Comparison of ENCODE assay signal across 9 mouse cellular contexts in the genomic region with DNA sequence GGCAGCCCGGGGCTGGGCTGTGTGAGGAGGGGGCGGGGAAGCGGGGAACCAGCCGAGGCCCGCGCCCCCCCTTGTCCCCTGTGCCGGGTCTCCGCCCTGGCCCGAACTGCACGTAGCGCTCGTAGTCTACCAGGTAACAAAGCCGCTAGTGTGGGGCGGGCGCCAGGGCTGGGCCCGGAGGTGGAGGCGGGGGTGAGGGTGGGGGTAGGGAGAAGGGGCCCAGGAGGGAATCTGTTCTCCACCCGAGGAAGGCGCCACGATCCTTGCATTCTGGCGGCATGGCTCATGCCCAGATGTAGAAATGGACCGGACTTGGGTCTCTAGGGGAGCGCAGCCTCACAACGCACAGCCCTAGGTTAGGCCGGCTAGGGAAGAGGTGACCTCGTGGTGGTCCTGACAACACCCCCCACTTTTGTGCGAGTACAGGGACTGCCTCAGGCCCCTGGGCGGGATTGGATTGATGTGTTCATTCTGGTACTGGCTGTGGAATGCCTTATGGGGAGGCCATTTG. TPM values are rescaled to one million over a fixed set of nuclear protein-coding genes. Genes with fewer than 3 reads are reported as not detected.
A peak's percentile ranks its signal among the peaks of the same experiment; 100 is the strongest.
DNase-seq lines count a peak whose midpoint lies in the region; ATAC-seq and TF ChIP-seq lines count a peak whose summit lies in the region.
"Had no signal": no experiment of that assay in that cellular context is flagged by ENCODE, and none has a peak within 500 bp of the region (broad histone marks: within the 10 kb centered on the region; RNA-seq: fewer than 3 reads in every experiment).

No protein-coding gene starts in this region.

- intact Hi-C loops in left cerebral cortex, postnatal 14 days (cut with DNase I): no loop called here

- no peak for TF ChIP-seq CTCF in hindbrain, postnatal 0 days (IDR thresholded peaks at IDR 0.05; ENCODE audit: low read depth)

- H3K27me3 ChIP-seq in kidney, embryonic 15.5 days: peaks cover 36% of the 10 kb centered on the region
- H3K27me3 ChIP-seq in embryonic facial prominence, embryonic 10.5 days (replicated peaks; ENCODE audit: low read depth, poor library complexity, severe bottlenecking): peaks cover 48% of the 10 kb centered on the region
- H3K27me3 ChIP-seq in hindbrain, postnatal 0 days (ENCODE audit: insufficient read depth, low read length): peaks cover 16% of the 10 kb centered on the region

- H3K4me2 ChIP-seq in kidney, embryonic 15.5 days: peak overlapping the region; percentile 53
- H3K4me2 ChIP-seq in hindbrain, postnatal 0 days (ENCODE audit: low read depth, low read length): peak overlapping the region; percentile 38

- H3K9ac ChIP-seq in kidney, embryonic 15.5 days: no peak overlapping the region
- H3K9ac ChIP-seq in hindbrain, postnatal 0 days (replicated peaks; ENCODE audit: low read length): no peak overlapping the region

- peak overlapping the region; percentile 28 for H3K4me3 ChIP-seq in kidney, embryonic 15.5 days (replicated peaks)
- H3K4me3 ChIP-seq in embryonic facial prominence, embryonic 10.5 days: peak overlapping the region; percentile 47
- H3K4me3 ChIP-seq in hindbrain, postnatal 0 days (ENCODE audit: low read length): no peak overlapping the region

- peaks cover 36% of the 10 kb centered on the region for H3K4me1 ChIP-seq in kidney, embryonic 15.5 days
- H3K4me1 ChIP-seq in embryonic facial prominence, embryonic 10.5 days: peaks cover 78% of the 10 kb centered on the region
- peaks cover 6% of the 10 kb centered on the region; the same call in 1 of the 2 replicates for H3K4me1 ChIP-seq in hindbrain, postnatal 0 days (ENCODE audit: insufficient read depth, low read length)

- 15% methylated on average over 28 of the region's 28 CpGs for WGBS in kidney, embryonic 15.5 days
- WGBS in embryonic facial prominence, embryonic 10.5 days: 2% methylated on average over 28 of the region's 28 CpGs
- WGBS in hindbrain, postnatal 0 days: 6% methylated on average over 18 of the region's 28 CpGs

- no peak for DNase-seq in kidney, adult 8-10 months
- DNase-seq in embryonic facial prominence, embryonic 10.5 days (ENCODE audit: low spot score): peak; percentile 85
- no peak for DNase-seq in hindbrain, postnatal 0 days (ENCODE audit: low spot score)
- peak; percentile 78 for DNase-seq in neural tube, embryonic 10.5 days (ENCODE audit: extremely low spot score, low spot score)
- DNase-seq in left cerebral cortex, postnatal 14 days (ENCODE audit: low spot score in 2 of 2): no peak
- DNase-seq in adipocyte (ENCODE audit: low spot score): no peak
- DNase-seq in cerebellum, adult 9-10 months: no peak
- DNase-seq: lung, adult 2 months had no signal

- H3K9me3 ChIP-seq in kidney, embryonic 15.5 days (replicated peaks): no peaks in the 10 kb centered on the region
- no peaks in the 10 kb centered on the region for H3K9me3 ChIP-seq in embryonic facial prominence, embryonic 10.5 days
- no peaks in the 10 kb centered on the region for H3K9me3 ChIP-seq in hindbrain, postnatal 0 days (ENCODE audit: low read length)

- H3K27ac ChIP-seq in kidney, embryonic 15.5 days: peak overlapping the region; percentile 67
- H3K27ac ChIP-seq in embryonic facial prominence, embryonic 10.5 days (replicated peaks): peak overlapping the region; percentile 85
- H3K27ac ChIP-seq in hindbrain, postnatal 0 days: no peak overlapping the region

- no peaks in the 10 kb centered on the region for H3K36me3 ChIP-seq in kidney, embryonic 15.5 days
- no peaks in the 10 kb centered on the region for H3K36me3 ChIP-seq in embryonic facial prominence, embryonic 10.5 days (replicated peaks)
- no peaks in the 10 kb centered on the region for H3K36me3 ChIP-seq in hindbrain, postnatal 0 days (ENCODE audit: insufficient read depth, low read length)

- ATAC-seq in kidney, embryonic 15.5 days (replicated peaks; ENCODE audit: low FRiP score): peak; percentile 78
- peak; percentile 48; the same call in 1 of the 2 replicates for ATAC-seq in hindbrain, postnatal 0 days

RNA-seq across cellular contexts. Expression of a gene that starts 35.5 kb away (rescaled TPM):
- 78.5 and 91.6 TPM in 2 replicates for polyA plus RNA-seq in kidney, embryonic 15.5 days (2015; fragmentation: Nextera tagmentation; extraction: Ambion mirVana)
- polyA plus RNA-seq in embryonic facial prominence, embryonic 10.5 days (2016; fragmentation: Nextera tagmentation; extraction: Ambion mirVana): 140 and 166 TPM in 2 replicates
- total RNA-seq in hindbrain, postnatal 0 days (2014; rRNA removed): 119 and 120 TPM in 2 replicates
- polyA plus RNA-seq in hindbrain, postnatal 0 days (2015; fragmentation: Nextera tagmentation; extraction: Ambion mirVana): 48.8 and 50.6 TPM in 2 replicates
- 100 to 1,000 TPM in 1 of 2 experiments, 10 to 100 TPM in 1; 72.3 to 110 TPM for total RNA-seq in left cerebral cortex, postnatal 14 days (2021)

Comparison
In these comparisons a context has a peak if more than half of its experiments do, and no peak if none do; other contexts are left out.
1. DNase-seq: peak in embryonic facial prominence, embryonic 10.5 days (single experiment) and neural tube, embryonic 10.5 days (single experiment); none in kidney, adult 8-10 months (0 of 2), hindbrain, postnatal 0 days (single experiment), left cerebral cortex, postnatal 14 days (0 of 2), adipocyte (single experiment) and cerebellum, adult 9-10 months (single experiment).